Mouse (Mus musculus): ENCODE data around the gene March7.

Gene March7

DNA sequence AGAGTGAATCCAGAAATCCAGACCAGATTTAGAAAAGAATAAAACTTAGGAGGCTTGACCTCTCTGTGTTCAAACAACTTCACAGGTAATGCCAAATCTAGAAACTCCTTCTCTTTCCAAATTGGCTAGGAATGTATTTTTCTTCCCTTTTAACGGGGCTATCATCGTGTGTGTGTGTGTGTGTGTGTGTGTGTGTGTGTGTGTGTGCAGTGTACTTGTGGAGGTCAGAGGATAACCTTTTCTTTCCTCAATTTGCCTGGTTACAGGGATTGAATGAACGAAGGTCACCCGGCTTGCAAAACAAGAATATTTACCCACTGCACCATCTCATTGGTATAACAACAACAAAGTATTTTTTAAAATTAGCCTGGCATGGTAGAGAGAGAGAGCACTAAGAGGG, 72.9 kb downstream of the March7 start:
- in situ Hi-C loops (cut with MboI; ENCODE audit: unreplicated experiment in 2 of 2) = no loop called here

DNA sequence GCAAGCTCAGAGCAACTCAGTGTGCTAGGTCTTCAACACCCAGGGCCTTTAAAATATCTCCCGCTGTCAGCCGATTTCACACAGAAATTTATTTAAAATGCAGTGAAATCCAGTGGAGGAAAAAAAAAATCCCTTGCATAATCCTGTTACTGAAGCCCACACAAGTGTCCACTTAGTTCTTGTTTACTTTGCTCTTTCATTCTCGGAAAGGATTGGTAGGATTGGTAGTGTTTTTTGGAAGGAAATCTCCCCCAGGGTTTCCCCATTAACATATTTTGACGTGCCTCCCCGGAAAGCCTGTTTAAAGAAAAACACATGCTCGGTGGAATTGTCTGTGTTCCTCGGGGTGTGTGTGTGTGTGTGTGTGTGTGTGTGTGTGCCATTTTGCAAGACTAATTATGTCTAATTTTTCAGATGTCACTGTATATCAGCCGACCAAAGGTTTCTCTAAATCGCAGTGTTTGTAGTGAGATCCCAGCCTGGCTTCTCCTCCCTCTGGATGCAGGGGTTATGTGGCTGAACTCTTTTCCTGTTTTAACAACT, 73.6 kb downstream of the March7 start:
- in situ Hi-C loops (cut with MboI; ENCODE audit: unreplicated experiment in 2 of 2) = no loop called here

DNA sequence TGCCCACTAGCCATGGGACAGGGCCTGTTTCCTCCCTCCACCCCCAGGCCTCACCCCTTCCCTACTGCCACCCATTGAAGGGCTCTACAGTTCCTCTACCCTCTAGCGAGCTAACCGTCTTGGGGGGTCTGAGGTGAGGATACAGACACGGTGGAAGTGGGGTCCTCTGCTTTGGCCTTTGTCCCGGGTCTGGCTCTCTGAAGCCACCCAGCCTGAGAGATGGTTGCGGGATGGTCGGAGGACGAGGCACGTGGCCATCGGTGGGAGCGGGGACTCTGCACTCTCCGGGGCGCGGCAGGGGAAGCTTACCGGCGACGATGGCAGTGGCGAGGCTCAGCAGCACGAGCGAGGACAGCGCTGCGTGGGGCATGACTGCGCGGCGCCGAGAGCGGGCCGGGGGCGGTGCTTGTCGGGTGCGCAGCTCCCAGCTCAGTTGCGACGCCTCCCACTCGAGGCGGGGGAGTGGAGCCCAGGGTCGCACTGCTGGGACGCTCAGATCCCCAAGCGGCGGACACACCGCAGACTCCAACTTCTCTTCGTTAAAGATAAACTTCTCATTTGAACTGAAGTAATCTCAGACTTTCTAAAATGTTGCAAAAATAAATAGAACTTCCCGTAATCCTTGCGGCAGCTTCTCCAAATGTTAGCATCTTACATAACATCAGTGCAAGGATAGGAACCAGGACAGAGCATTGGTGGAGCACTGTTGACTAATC, 74.2 kb downstream of the March7 start:
- in situ Hi-C loops (cut with MboI; ENCODE audit: unreplicated experiment in 2 of 2) = no loop called here

DNA sequence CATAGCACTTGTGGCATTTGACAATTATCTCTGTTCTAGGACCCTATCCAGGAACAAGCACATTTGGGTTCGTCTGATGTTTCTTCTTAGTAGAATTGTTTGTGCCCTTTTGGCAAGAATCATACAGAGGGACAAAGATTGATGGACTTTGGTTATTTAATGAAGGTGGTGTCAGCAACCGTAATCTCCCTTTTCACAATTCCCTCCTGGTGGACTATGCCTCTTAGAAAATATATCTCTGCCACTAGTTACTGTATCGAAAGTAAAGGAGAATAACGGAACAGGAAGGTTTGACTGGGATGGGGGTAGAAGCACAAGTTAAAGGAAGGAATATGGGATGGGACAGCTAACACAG, 74.8 kb downstream of the March7 start, which contains the start of gene Cd302:
TSS of gene Cd302 (minus strand) at position 22 of the 355 bp plus-strand sequence.
- in situ Hi-C loops (cut with MboI; ENCODE audit: unreplicated experiment in 2 of 2) = no loop called here

DNA sequence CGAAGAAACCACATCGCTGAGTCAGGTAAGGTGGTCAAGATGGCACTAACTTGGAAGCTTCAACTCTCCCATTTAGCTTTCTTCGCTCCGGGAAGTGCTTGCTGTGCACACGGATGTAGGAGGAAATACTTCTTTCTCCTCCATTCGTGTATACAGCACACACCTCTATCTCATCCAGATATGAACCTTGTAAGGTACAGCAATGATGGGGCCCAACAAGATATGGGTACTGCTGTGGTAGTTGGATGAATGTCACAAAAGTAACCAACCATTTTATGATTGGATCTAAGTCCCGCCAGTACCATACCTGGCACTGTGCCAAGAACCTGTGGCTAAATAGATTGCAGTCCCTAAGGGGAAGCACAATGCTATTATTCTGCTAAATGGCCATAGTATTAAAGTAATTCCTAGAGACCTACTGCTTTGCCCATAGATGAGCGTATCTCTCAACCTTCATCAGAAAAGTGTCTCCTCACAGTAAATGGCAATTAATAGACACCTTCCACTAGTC, 75.5 kb downstream of the March7 start:
- in situ Hi-C loops (cut with MboI; ENCODE audit: unreplicated experiment in 2 of 2) = no loop called here

DNA sequence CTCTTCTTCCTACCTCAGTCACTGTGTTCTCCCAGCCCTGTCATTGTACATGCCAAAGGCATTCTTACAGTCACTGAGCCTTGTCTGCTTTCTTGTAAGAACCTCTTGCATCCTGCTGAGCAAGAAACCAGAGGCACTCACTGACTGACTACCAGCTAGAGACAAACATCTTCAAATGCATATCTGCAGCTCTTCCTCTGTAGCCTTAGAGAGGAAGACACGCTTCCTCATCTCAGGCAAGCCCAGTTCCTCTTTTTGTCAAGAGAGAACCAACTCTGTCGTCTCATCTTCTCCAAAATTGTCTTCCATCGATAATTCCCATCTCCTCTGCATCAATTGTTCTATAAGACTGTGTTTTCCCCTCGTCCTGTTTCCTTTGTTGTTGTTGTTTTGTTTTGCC, 78.9 kb downstream of the March7 start:
- in situ Hi-C loops (cut with MboI; ENCODE audit: unreplicated experiment in 2 of 2) = no loop called here

DNA sequence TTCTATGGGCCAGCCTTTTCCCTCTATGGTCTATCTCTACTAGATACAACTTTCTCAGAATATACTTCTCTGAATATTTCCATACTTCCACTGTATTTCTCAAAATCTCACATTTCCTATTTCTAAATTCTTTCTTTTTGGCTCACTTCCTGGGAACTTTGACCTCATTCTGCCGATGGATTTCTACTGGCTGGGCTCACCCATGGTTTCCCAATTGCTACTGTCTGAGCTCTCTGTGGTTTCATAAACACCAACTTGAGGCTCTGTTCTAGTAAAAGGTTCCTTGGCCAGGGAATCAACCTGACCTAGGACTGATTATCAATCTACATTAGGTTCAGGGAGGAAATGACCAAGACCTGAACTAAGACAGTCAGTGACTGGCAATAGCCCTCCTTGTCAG, 79.8 kb downstream of the March7 start:
- in situ Hi-C loops (cut with MboI; ENCODE audit: unreplicated experiment in 2 of 2) = no loop called here

DNA sequence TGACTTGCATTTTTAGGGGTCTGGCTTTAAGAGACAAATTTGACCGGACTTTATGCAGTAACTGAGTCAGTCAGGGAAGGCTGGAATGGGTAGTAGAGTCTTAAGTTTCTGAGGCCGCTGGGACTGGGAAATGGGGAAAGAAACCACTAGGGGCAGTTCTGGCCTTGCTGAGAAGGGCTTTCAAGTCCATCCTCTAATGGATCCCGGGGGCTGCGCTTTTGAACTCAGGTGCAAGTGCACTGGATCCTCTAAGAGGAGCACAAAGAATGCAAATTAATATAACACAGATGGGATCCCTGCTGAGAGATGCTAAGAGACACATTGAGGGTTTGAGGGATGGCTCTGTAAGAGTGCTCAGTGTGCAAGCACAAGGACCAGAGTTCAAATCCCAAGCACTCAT, 81.7 kb downstream of the March7 start:
- in situ Hi-C loops (cut with MboI; ENCODE audit: unreplicated experiment in 2 of 2) = no loop called here

DNA sequence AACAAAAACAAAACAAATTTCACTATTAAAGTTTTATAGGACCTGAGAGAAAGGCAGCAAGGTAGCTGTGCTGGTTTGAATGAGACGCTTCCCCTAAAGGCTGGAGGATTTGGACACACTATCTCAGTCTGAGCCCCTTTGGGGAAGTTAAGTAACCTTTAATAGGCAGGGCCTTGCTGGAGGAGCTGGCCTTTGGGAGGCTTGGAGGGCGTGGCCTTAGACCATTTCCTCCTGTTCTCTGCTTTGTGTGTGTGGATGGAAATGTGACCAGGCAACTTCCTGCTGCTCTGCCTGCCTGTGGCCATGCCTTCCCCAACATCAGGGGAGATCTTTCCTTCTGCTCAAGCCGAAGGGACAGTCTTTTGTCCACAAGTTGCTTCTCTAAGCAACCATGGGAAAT, 88.6 kb downstream of the March7 start:
- in situ Hi-C loops (cut with MboI; ENCODE audit: unreplicated experiment in 2 of 2) = no loop called here

DNA sequence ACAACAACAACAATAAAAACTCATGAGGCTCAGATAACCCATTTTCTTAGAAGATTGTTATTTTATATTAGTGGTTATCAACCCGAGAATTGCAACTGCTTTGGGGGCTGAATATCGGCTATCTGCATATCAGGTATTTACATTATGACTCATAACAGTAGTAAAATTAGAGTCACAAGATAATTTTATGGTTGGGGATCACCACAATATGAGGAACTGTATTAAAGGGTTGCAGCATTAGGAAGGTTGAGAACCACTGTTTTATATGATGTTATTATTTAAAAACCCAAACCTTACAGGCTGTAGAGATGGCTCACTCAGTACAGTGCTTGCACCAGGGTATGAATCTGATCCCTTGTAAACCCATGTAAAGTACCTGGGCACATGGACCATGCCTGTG, 89.6 kb downstream of the March7 start:
- in situ Hi-C loops (cut with MboI; ENCODE audit: unreplicated experiment in 2 of 2) = no loop called here

All from v-Abl transformed pro-B cells (cell line).